Mouse (Mus musculus): ENCODE measurements around the gene Slc25a12. TPM values are rescaled to one million over a fixed set of nuclear protein-coding genes. Genes with fewer than 3 reads are reported as not detected.

Slc25a12 gene
- total and polyA plus RNA-seq, 2 experiments = 13.6 to 13.7 TPM

GRCm38 (mm10) chr2:71347732-71348490 is 19.6 kb downstream of the Slc25a12 start:
- H3K9ac ChIP-seq (ENCODE audit: low read depth, low read length) = no peak overlapping the region
- no peaks in the 10 kb centered on the region for H3K27me3 ChIP-seq (ENCODE audit: control insufficient read depth, insufficient read depth, low read length)
- no peaks in the 10 kb centered on the region for H3K36me3 ChIP-seq (ENCODE audit: control insufficient read depth, insufficient read depth, low read length)
- 92% methylated on average over 20 of the region's 20 CpGs for WGBS
- no peaks in the 10 kb centered on the region for H3K4me1 ChIP-seq (ENCODE audit: control insufficient read depth, insufficient read depth, low read length)
- TF ChIP-seq CTCF (IDR thresholded peaks at IDR 0.05; ENCODE audit: low read depth, low read length) (no peak), POLR2A (IDR thresholded peaks at IDR 0.05; ENCODE audit: extremely low read depth, insufficient read depth, low read length) (no peak)
- no peak overlapping the region for H3K27ac ChIP-seq (replicated peaks; ENCODE audit: insufficient read depth, low read depth, low read length)
- no peak for DNase-seq (ENCODE audit: extremely low read depth, low read depth, low spot score)
- H3K4me3 ChIP-seq (ENCODE audit: insufficient read depth, low read depth, low read length) = no peak overlapping the region
- peaks cover 2% of the 10 kb centered on the region; the same call in 1 of the 2 replicates for H3K79me2 ChIP-seq (ENCODE audit: control insufficient read depth, insufficient read depth, low read length)

GRCm38 (mm10) chr2:71347160-71347559 is 20.4 kb downstream of the Slc25a12 start:
- Histone ChIP-seq H3K27me3 (ENCODE audit: control insufficient read depth, insufficient read depth, low read length) (no peaks in the 10 kb centered on the region), H3K27ac (replicated peaks; ENCODE audit: insufficient read depth, low read depth, low read length) (no peak overlapping the region), H3K79me2 (ENCODE audit: control insufficient read depth, insufficient read depth, low read length) (peaks cover 2% of the 10 kb centered on the region; the same call in 1 of the 2 replicates), H3K36me3 (ENCODE audit: control insufficient read depth, insufficient read depth, low read length) (no peaks in the 10 kb centered on the region), H3K4me3 (ENCODE audit: insufficient read depth, low read depth, low read length) (no peak overlapping the region), H3K9ac (ENCODE audit: low read depth, low read length) (no peak overlapping the region), H3K4me1 (ENCODE audit: control insufficient read depth, insufficient read depth, low read length) (no peaks in the 10 kb centered on the region)
- WGBS = 95% methylated on average over 10 of the region's 10 CpGs
- no peak for DNase-seq (ENCODE audit: extremely low read depth, low read depth, low spot score)
- TF ChIP-seq POLR2A (IDR thresholded peaks at IDR 0.05; ENCODE audit: extremely low read depth, insufficient read depth, low read length) (no peak), CTCF (IDR thresholded peaks at IDR 0.05; ENCODE audit: low read depth, low read length) (no peak)

GRCm38 (mm10) chr2:71343884-71344640 is 23.5 kb downstream of the Slc25a12 start:
- 91% methylated on average over 10 of the region's 10 CpGs for WGBS
- Histone ChIP-seq H3K36me3 (ENCODE audit: control insufficient read depth, insufficient read depth, low read length) (0 out of 2 replicates have a peak, but pooled peaks cover 1% of the 10 kb centered on the region), H3K4me3 (ENCODE audit: insufficient read depth, low read depth, low read length) (no peak overlapping the region), H3K9ac (ENCODE audit: low read depth, low read length) (no peak overlapping the region), H3K27me3 (ENCODE audit: control insufficient read depth, insufficient read depth, low read length) (no peaks in the 10 kb centered on the region), H3K79me2 (ENCODE audit: control insufficient read depth, insufficient read depth, low read length) (no peaks in the 10 kb centered on the region; the same call in 1 of the 2 replicates), H3K27ac (replicated peaks; ENCODE audit: insufficient read depth, low read depth, low read length) (no peak overlapping the region), H3K4me1 (ENCODE audit: control insufficient read depth, insufficient read depth, low read length) (no peaks in the 10 kb centered on the region)
- DNase-seq (ENCODE audit: extremely low read depth, low read depth, low spot score) = no peak
- peak; percentile 11; the same call in 1 of the 2 replicates for TF ChIP-seq CTCF (IDR thresholded peaks at IDR 0.05; ENCODE audit: low read depth, low read length)
- no peak for TF ChIP-seq POLR2A (IDR thresholded peaks at IDR 0.05; ENCODE audit: extremely low read depth, insufficient read depth, low read length)

GRCm38 (mm10) chr2:71340126-71340525 is 27.4 kb downstream of the Slc25a12 start:
- no peak for DNase-seq (ENCODE audit: extremely low read depth, low read depth, low spot score)
- no peak overlapping the region for H3K9ac ChIP-seq (ENCODE audit: low read depth, low read length)
- 0 out of 2 replicates have a peak, but pooled peaks cover 1% of the 10 kb centered on the region for H3K36me3 ChIP-seq (ENCODE audit: control insufficient read depth, insufficient read depth, low read length)
- H3K79me2 ChIP-seq (ENCODE audit: control insufficient read depth, insufficient read depth, low read length) = no peaks in the 10 kb centered on the region
- no peaks in the 10 kb centered on the region for H3K27me3 ChIP-seq (ENCODE audit: control insufficient read depth, insufficient read depth, low read length)
- H3K4me3 ChIP-seq (ENCODE audit: insufficient read depth, low read depth, low read length) = no peak overlapping the region
- H3K27ac ChIP-seq (replicated peaks; ENCODE audit: insufficient read depth, low read depth, low read length) = no peak overlapping the region
- WGBS = 87% methylated on average over 5 of the region's 5 CpGs
- no peak for TF ChIP-seq POLR2A (IDR thresholded peaks at IDR 0.05; ENCODE audit: extremely low read depth, insufficient read depth, low read length)
- no peak for TF ChIP-seq CTCF (IDR thresholded peaks at IDR 0.05; ENCODE audit: low read depth, low read length)
- no peaks in the 10 kb centered on the region for H3K4me1 ChIP-seq (ENCODE audit: control insufficient read depth, insufficient read depth, low read length)

GRCm38 (mm10) chr2:71338145-71338796 is 29.3 kb downstream of the Slc25a12 start:
- WGBS = 87% methylated on average over 12 of the region's 12 CpGs
- no peak for TF ChIP-seq CTCF (IDR thresholded peaks at IDR 0.05; ENCODE audit: low read depth, low read length)
- no peak for TF ChIP-seq POLR2A (IDR thresholded peaks at IDR 0.05; ENCODE audit: extremely low read depth, insufficient read depth, low read length)
- peaks cover 7% of the 10 kb centered on the region for H3K36me3 ChIP-seq (ENCODE audit: control insufficient read depth, insufficient read depth, low read length)
- H3K79me2 ChIP-seq (ENCODE audit: control insufficient read depth, insufficient read depth, low read length) = no peaks in the 10 kb centered on the region
- no peak overlapping the region for H3K4me3 ChIP-seq (ENCODE audit: insufficient read depth, low read depth, low read length)
- no peak overlapping the region for H3K27ac ChIP-seq (replicated peaks; ENCODE audit: insufficient read depth, low read depth, low read length)
- no peaks in the 10 kb centered on the region for H3K4me1 ChIP-seq (ENCODE audit: control insufficient read depth, insufficient read depth, low read length)
- DNase-seq (ENCODE audit: extremely low read depth, low read depth, low spot score) = peak; percentile 36
- no peaks in the 10 kb centered on the region for H3K27me3 ChIP-seq (ENCODE audit: control insufficient read depth, insufficient read depth, low read length)
- no peak overlapping the region for H3K9ac ChIP-seq (ENCODE audit: low read depth, low read length)
